Mouse (Mus musculus): ENCODE results near the gene Dnajc12. TPM values are rescaled to one million over a fixed set of nuclear protein-coding genes. Genes with fewer than 3 reads are reported as not detected.

Gene Dnajc12
- total and polyA plus RNA-seq, 2 experiments from 2014 or later: 6.6 to 23.4 TPM

- no peak for TF ChIP-seq CTCF (IDR thresholded peaks at IDR 0.05; ENCODE audit: low read depth)
- Histone ChIP-seq H3K4me3 (ENCODE audit: low read length) (peak overlapping the region; percentile 63), H3K36me3 (ENCODE audit: insufficient read depth, low read length) (no peaks in the 10 kb centered on the region), H3K9me3 (ENCODE audit: low read length) (no peaks in the 10 kb centered on the region), H3K9ac (replicated peaks; ENCODE audit: low read length) (peak overlapping the region; percentile 39; the same call in 1 of the 2 replicates), H3K27me3 (ENCODE audit: insufficient read depth, low read length) (no peaks in the 10 kb centered on the region), H3K4me1 (ENCODE audit: insufficient read depth, low read length) (no peaks in the 10 kb centered on the region), H3K27ac (peak overlapping the region; percentile 16; the same call in 1 of the 2 replicates), H3K4me2 (ENCODE audit: low read depth, low read length) (peak overlapping the region; percentile 71)
- ATAC-seq (no peak), DNase-seq (ENCODE audit: low spot score) (no peak)
- 1% methylated on average over 11 of the region's 11 CpGs for WGBS
Observed at GRCm38 (mm10) chr10:63429023-63429340, 46.7 kb downstream of the Dnajc12 start.

- 0% methylated on average over 34 of the region's 34 CpGs for WGBS
- peak overlapping the region; percentile 71 for H3K4me2 ChIP-seq (ENCODE audit: low read depth, low read length)
- H3K36me3 ChIP-seq (ENCODE audit: insufficient read depth, low read length): no peaks in the 10 kb centered on the region
- peak overlapping the region; percentile 63 for H3K4me3 ChIP-seq (ENCODE audit: low read length)
- H3K27me3 ChIP-seq (ENCODE audit: insufficient read depth, low read length): no peaks in the 10 kb centered on the region
- DNase-seq (ENCODE audit: low spot score) (peak; percentile 96), ATAC-seq (peak; percentile 95)
- H3K9ac ChIP-seq (replicated peaks; ENCODE audit: low read length): peak overlapping the region; percentile 54
- H3K27ac ChIP-seq: peak overlapping the region; percentile 81
- TF ChIP-seq CTCF (IDR thresholded peaks at IDR 0.05; ENCODE audit: low read depth): no peak
- H3K9me3 ChIP-seq (ENCODE audit: low read length): no peaks in the 10 kb centered on the region
- no peaks in the 10 kb centered on the region for H3K4me1 ChIP-seq (ENCODE audit: insufficient read depth, low read length)
Observed at GRCm38 (mm10) chr10:63429380-63429779, 47.1 kb downstream of the Dnajc12 start.

GRCm38 (mm10) chr10:63429785-63430305, 47.6 kb downstream of the Dnajc12 start, which contains the start of gene Ctnna3:
Gene Ctnna3 (plus strand): TSS chr10:63430098.
- Histone ChIP-seq H3K36me3 (ENCODE audit: insufficient read depth, low read length) (no peaks in the 10 kb centered on the region), H3K27ac (peak within 1 kb of the TSS; percentile 81), H3K27me3 (ENCODE audit: insufficient read depth, low read length) (no peaks in the 10 kb centered on the region), H3K4me3 (ENCODE audit: low read length) (peak within 1 kb of the TSS; percentile 63), H3K9me3 (ENCODE audit: low read length) (no peaks in the 10 kb centered on the region), H3K4me2 (ENCODE audit: low read depth, low read length) (peak within 1 kb of the TSS; percentile 71), H3K4me1 (ENCODE audit: insufficient read depth, low read length) (no peaks in the 10 kb centered on the region), H3K9ac (replicated peaks; ENCODE audit: low read length) (peak within 1 kb of the TSS; percentile 54)
- DNase-seq (ENCODE audit: low spot score) (peak; percentile 96), ATAC-seq (peak; percentile 95)
- under 1% methylated on average over 55 of the region's 55 CpGs for WGBS
- no peak for TF ChIP-seq CTCF (IDR thresholded peaks at IDR 0.05; ENCODE audit: low read depth)

- Histone ChIP-seq H3K9me3 (ENCODE audit: low read length) (no peaks in the 10 kb centered on the region), H3K36me3 (ENCODE audit: insufficient read depth, low read length) (no peaks in the 10 kb centered on the region), H3K27me3 (ENCODE audit: insufficient read depth, low read length) (no peaks in the 10 kb centered on the region), H3K27ac (no peak overlapping the region), H3K4me1 (ENCODE audit: insufficient read depth, low read length) (no peaks in the 10 kb centered on the region), H3K4me2 (ENCODE audit: low read depth, low read length) (no peak overlapping the region), H3K4me3 (ENCODE audit: low read length) (no peak overlapping the region), H3K9ac (replicated peaks; ENCODE audit: low read length) (no peak overlapping the region)
- no peak for ATAC-seq
- 93% methylated on average over 7 of the region's 7 CpGs for WGBS
- DNase-seq (ENCODE audit: low spot score): no peak
- peak; percentile 15; the same call in 1 of the 2 replicates for TF ChIP-seq CTCF (IDR thresholded peaks at IDR 0.05; ENCODE audit: low read depth)
Observed at GRCm38 (mm10) chr10:63431221-63431736, 49.0 kb downstream of the Dnajc12 start.

- no peaks in the 10 kb centered on the region for H3K36me3 ChIP-seq (ENCODE audit: insufficient read depth, low read length)
- H3K4me1 ChIP-seq (ENCODE audit: insufficient read depth, low read length): no peaks in the 10 kb centered on the region
- no peaks in the 10 kb centered on the region for H3K27me3 ChIP-seq (ENCODE audit: insufficient read depth, low read length)
- no peak for ATAC-seq
- H3K9me3 ChIP-seq (ENCODE audit: low read length): no peaks in the 10 kb centered on the region
- WGBS: 90% methylated on average over 8 of the region's 8 CpGs
- no peak overlapping the region for H3K9ac ChIP-seq (replicated peaks; ENCODE audit: low read length)
- DNase-seq (ENCODE audit: low spot score): no peak
- no peak overlapping the region for H3K27ac ChIP-seq
- H3K4me2 ChIP-seq (ENCODE audit: low read depth, low read length): no peak overlapping the region
- TF ChIP-seq CTCF (IDR thresholded peaks at IDR 0.05; ENCODE audit: low read depth): no peak
- no peak overlapping the region for H3K4me3 ChIP-seq (ENCODE audit: low read length)
Observed at GRCm38 (mm10) chr10:63432099-63432498, 49.9 kb downstream of the Dnajc12 start.

- ATAC-seq: no peak
- H3K27me3 ChIP-seq (ENCODE audit: insufficient read depth, low read length): no peaks in the 10 kb centered on the region
- DNase-seq (ENCODE audit: low spot score): no peak
- H3K4me3 ChIP-seq (ENCODE audit: low read length): no peak overlapping the region
- H3K9me3 ChIP-seq (ENCODE audit: low read length): no peaks in the 10 kb centered on the region
- H3K36me3 ChIP-seq (ENCODE audit: insufficient read depth, low read length): no peaks in the 10 kb centered on the region
- no peak overlapping the region for H3K9ac ChIP-seq (replicated peaks; ENCODE audit: low read length)
- H3K27ac ChIP-seq: no peak overlapping the region
- H3K4me1 ChIP-seq (ENCODE audit: insufficient read depth, low read length): no peaks in the 10 kb centered on the region
- 84% methylated on average over 2 of the region's 2 CpGs for WGBS
- no peak for TF ChIP-seq CTCF (IDR thresholded peaks at IDR 0.05; ENCODE audit: low read depth)
- no peak overlapping the region for H3K4me2 ChIP-seq (ENCODE audit: low read depth, low read length)
Observed at GRCm38 (mm10) chr10:63432887-63433286, 50.6 kb downstream of the Dnajc12 start.

GRCm38 (mm10) chr10:63438736-63439262, 56.6 kb downstream of the Dnajc12 start:
- no peaks in the 10 kb centered on the region for H3K36me3 ChIP-seq (ENCODE audit: insufficient read depth, low read length)

More at GRCm38 (mm10) chr10:63438736-63439262, 56.6 kb downstream of the Dnajc12 start:
- no peak for TF ChIP-seq CTCF (IDR thresholded peaks at IDR 0.05; ENCODE audit: low read depth)
- H3K27ac ChIP-seq: no peak overlapping the region
- H3K4me2 ChIP-seq (ENCODE audit: low read depth, low read length): no peak overlapping the region
- no peak overlapping the region for H3K9ac ChIP-seq (replicated peaks; ENCODE audit: low read length)
- no peaks in the 10 kb centered on the region for H3K27me3 ChIP-seq (ENCODE audit: insufficient read depth, low read length)
- no peak overlapping the region for H3K4me3 ChIP-seq (ENCODE audit: low read length)
- no peaks in the 10 kb centered on the region for H3K9me3 ChIP-seq (ENCODE audit: low read length)
- ATAC-seq: no peak
- no peaks in the 10 kb centered on the region for H3K4me1 ChIP-seq (ENCODE audit: insufficient read depth, low read length)
- no peak for DNase-seq (ENCODE audit: low spot score)

Measured in hindbrain, postnatal 0 days (tissue).